Mouse (Mus musculus) cerebellum, postnatal 10 days (tissue): ENCODE measurements around the gene Fam102a.

Source experiments
- DNase-seq, 2 experiments: peaks; one replicate each; pipeline ENCODE4 v3.0.0; 2021; ENCODE audit warnings: mixed read lengths in 2 of 2

Fam102a gene

DNA sequence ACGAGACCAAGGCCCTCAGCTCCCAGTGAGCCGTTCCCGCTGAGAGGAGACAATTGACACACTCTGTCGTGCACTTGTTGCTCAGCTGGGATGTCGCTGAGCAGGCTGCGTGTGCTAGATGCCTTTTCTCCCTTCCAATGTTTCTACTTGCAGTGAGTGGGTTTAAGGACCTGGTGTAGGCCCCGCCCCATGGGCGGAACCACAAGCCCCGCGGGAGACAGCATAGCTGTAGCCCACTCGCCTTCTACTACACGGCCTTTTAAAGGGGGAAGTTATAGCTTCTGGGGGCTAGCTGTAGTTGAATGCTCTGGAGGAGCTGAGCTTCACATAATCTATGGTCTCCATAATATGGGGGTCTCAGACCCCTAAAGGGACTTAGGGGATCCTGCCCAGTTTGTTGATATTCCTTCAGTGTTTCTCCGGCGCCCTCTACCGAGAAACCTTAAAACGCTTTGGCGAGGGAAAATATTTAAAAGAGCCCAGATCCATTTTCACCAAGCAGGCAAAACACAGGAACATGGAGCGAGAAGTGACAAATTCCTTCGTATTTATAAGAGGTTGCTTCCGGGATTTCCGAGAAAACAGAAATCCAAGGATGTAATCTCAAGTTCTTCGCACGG is 75.6 kb downstream of the Fam102a start:
- DNase-seq: peak in 1 of 2 experiments; percentile 53

DNA sequence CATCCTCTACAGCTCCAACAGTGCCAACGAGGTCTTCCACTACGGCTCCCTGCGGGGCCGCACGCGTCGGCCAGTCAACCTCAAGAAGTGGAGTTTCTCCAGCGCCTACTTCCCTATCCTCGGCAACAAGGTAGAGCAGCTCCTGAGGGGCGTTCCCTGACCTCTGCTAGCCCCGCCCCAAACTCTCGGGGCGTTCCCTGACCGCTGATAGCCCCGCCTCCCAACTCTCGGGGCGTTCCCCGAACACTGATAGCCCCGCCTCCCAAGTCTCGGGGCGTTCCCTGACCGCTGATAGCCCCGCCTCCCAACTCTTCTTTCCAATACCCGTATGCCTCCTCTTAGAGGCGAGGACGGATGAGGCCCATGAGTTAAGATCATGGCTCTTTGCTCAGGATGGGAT is 77.1 kb downstream of the Fam102a start:
- no peak for DNase-seq

DNA sequence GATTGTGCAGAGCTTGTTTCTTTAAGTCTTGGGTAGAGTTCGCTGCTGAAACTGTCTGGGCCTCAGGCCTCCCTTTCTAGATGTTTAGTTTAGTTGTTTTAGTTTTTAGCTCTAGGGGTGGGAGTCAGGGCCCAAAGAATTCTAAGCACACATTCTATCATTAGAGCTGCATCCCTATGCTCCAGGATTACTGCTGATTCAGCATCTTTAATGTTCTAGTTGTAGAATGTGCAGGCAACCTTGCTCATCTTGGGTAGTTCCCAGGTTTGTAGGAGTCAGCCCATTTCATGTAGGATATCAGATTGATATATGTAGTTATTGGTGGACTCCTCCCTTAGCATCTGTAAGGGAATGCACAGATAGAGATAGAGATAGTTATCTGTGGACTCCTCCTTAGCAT is 82.0 kb downstream of the Fam102a start:
- no peak for DNase-seq

DNA sequence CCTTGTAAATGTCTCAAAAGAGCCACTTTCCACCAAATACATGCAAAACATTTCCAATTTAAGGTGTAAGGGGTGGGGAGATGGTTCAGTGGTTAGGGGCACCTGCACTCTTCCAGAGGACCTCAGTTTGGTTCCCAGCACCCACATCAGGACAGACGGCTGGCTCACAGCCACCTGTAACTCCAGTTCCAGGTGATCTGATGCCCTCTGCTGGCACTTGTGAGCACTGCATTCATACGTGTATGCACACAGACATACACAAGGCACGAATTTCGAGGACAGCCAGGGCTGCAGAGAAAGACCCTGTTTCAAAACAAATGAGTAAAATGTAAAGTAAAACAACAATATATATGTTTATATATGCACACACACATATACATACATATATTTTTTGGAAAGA is 82.5 kb downstream of the Fam102a start:
- peak; percentile 56 to 71 for DNase-seq

DNA sequence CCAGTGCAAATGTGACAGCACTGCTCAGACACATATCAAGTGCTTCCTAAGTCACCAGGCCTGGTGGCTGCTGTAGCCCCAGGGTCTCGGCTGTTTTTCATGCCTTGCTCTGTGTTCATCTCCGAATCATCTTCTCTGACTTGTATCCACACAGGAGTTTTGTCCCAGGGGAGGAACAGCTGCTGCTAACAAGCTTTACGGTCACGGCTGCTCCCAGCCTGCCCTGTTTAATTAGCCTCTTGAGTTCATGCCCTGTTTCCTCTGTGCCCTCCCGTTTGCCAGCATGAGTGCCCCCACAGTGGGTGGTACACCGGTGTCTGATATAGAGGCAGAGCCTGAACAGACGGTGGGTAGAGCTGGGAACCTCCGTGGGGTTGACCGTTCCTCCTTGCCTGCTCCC is 82.9 kb downstream of the Fam102a start:
- DNase-seq: no peak
